Mouse (Mus musculus) MEL (cell line): ENCODE results near the gene Ensa. TPM values are rescaled to one million over a fixed set of nuclear protein-coding genes. Genes with fewer than 3 reads are reported as not detected.
A peak's percentile ranks its signal among the peaks of the same experiment; 100 is the strongest.

Experiments
- DNase-seq: peaks from one replicate; pipeline ENCODE4 v3.0.0; 2011; ENCODE audit warnings: low read depth, low spot score
- H3K27ac ChIP-seq: 2 replicates; pipeline ENCODE4 v1.5.1; 2012; ENCODE audit warnings: low read depth, mild to moderate bottlenecking, control low read depth, low read length, moderate library complexity; ENCODE audit not compliant: control insufficient read depth
- H3K27me3 ChIP-seq, 2 experiments: fragments of 150-350 bp in 1 of 2; sonication (generic) in 1 of 2; 2 replicates each; pipeline ENCODE4 v1.6.1; 2012; ENCODE audit warnings: low read length in 2 of 2, mild to moderate bottlenecking in 2 of 2, improper control_type of control experiment in 1 of 2, moderate library complexity in 1 of 2; ENCODE audit not compliant: insufficient read depth in 2 of 2, control insufficient read depth in 1 of 2
- H3K36me3 ChIP-seq, 2 experiments: 2 replicates each; pipeline ENCODE4 v1.6.1; 2012 to 2014; ENCODE audit warnings: low read length in 2 of 2, improper control_type of control experiment in 1 of 2, inconsistent platforms in 1 of 2, mild to moderate bottlenecking in 1 of 2; ENCODE audit not compliant: insufficient read depth in 2 of 2, control insufficient read depth in 1 of 2
- H3K4me1 ChIP-seq, 2 experiments: fragments of 150-350 bp in 1 of 2; sonication (generic) in 1 of 2; 2 replicates each; pipeline ENCODE4 v1.6.1; 2012; ENCODE audit warnings: low read length in 2 of 2, improper control_type of control experiment in 1 of 2, mild to moderate bottlenecking in 1 of 2; ENCODE audit not compliant: insufficient read depth in 2 of 2, control insufficient read depth in 1 of 2
- H3K4me3 ChIP-seq, 2 experiments: fragments of 150-350 bp in 1 of 2; sonication (generic) in 1 of 2; 2 replicates each; pipeline ENCODE4 v1.5.1; 2012; ENCODE audit warnings: low read depth in 2 of 2, low read length in 2 of 2, mild to moderate bottlenecking in 2 of 2, moderate library complexity in 2 of 2, control low read depth in 1 of 2, improper control_type of control experiment in 1 of 2; ENCODE audit not compliant: control insufficient read depth in 1 of 2, insufficient read depth in 1 of 2
- H3K79me2 ChIP-seq: 2 replicates; pipeline ENCODE4 v1.6.1; 2012; ENCODE audit warnings: mild to moderate bottlenecking, low read length, moderate library complexity; ENCODE audit not compliant: control insufficient read depth, poor library complexity, insufficient read depth
- H3K9ac ChIP-seq: 2 replicates; pipeline ENCODE4 v1.6.1; 2012; ENCODE audit warnings: low read depth, mild to moderate bottlenecking, control low read depth, low read length, moderate library complexity; ENCODE audit not compliant: control insufficient read depth, poor library complexity, severe bottlenecking
- H3K9me3 ChIP-seq: fragments of 150-350 bp; sonication (generic); replicated peaks from 2 replicates; pipeline ENCODE4 v1.6.1; 2012; ENCODE audit warnings: mild to moderate bottlenecking, low read length, improper control_type of control experiment, moderate library complexity; ENCODE audit not compliant: insufficient read depth
- BHLHE40 ChIP-seq: IDR thresholded peaks from 2 replicates; pipeline ENCODE4 v1.6.1; 2012; ENCODE audit warnings: low read depth, mild to moderate bottlenecking, inconsistent platforms, low read length, improper control_type of control experiment, borderline replicate concordance
- CHD1 ChIP-seq: IDR thresholded peaks from 2 replicates; pipeline ENCODE4 v1.6.1; 2012; ENCODE audit warnings: low read depth, mild to moderate bottlenecking, inconsistent platforms, low read length, improper control_type of control experiment
- CHD2 ChIP-seq: IDR thresholded peaks from 2 replicates; pipeline ENCODE4 v1.6.1; 2011; ENCODE audit warnings: low read length, improper control_type of control experiment
- CTCF ChIP-seq, 3 experiments: IDR thresholded peaks in 2 of 3; conservative IDR thresholded peaks in 1 of 3; 2 replicates each; pipeline ENCODE4 v1.5.1; 2011 to 2012; ENCODE audit warnings: low read length in 3 of 3, low read depth in 2 of 3, mild to moderate bottlenecking in 2 of 3, improper control_type of control experiment in 1 of 3, inconsistent platforms in 1 of 3, mixed read lengths in 1 of 3, moderate library complexity in 1 of 3; ENCODE audit not compliant: control insufficient read depth in 1 of 3, insufficient read depth in 1 of 3, poor library complexity in 1 of 3, severe bottlenecking in 1 of 3
- E2F4 ChIP-seq: IDR thresholded peaks from 2 replicates; pipeline ENCODE4 v1.6.1; 2011; ENCODE audit warnings: low read depth, low read length, improper control_type of control experiment, borderline replicate concordance
- ELF1 ChIP-seq: IDR thresholded peaks from 2 replicates; pipeline ENCODE4 v1.6.1; 2014; ENCODE audit warnings: low read depth, mild to moderate bottlenecking, inconsistent platforms, low read length, improper control_type of control experiment, moderate library complexity
- EP300 ChIP-seq, 2 experiments: IDR thresholded peaks; 2 replicates each; pipeline ENCODE4 v1.6.1; 2011; ENCODE audit warnings: improper control_type of control experiment in 2 of 2, low read length in 2 of 2, low read depth in 1 of 2, mild to moderate bottlenecking in 1 of 2
- HCFC1 ChIP-seq: IDR thresholded peaks from 2 replicates; pipeline ENCODE4 v1.6.1; 2012; ENCODE audit warnings: low read depth, mild to moderate bottlenecking, inconsistent platforms, low read length, improper control_type of control experiment, moderate library complexity
- JUND ChIP-seq: IDR thresholded peaks from 2 replicates; pipeline ENCODE4 v1.6.1; 2011; ENCODE audit warnings: low read depth, mild to moderate bottlenecking, improper control_type of control experiment, low read length
- MAFK ChIP-seq: IDR thresholded peaks from 2 replicates; pipeline ENCODE4 v1.6.1; 2011; ENCODE audit warnings: low read depth, mild to moderate bottlenecking, low read length, improper control_type of control experiment, borderline replicate concordance
- MEF2A ChIP-seq: IDR thresholded peaks from 2 replicates; pipeline ENCODE4 v1.6.1; 2014; ENCODE audit warnings: low read depth, mild to moderate bottlenecking, inconsistent platforms, low read length, improper control_type of control experiment; ENCODE audit not compliant: poor library complexity, insufficient replicate concordance, severe bottlenecking; ENCODE audit errors: extremely low read depth
- MXI1 ChIP-seq: IDR thresholded peaks from 2 replicates; pipeline ENCODE4 v1.6.1; 2011; ENCODE audit warnings: mild to moderate bottlenecking, low read depth, low read length, improper control_type of control experiment
- MYC ChIP-seq: IDR thresholded peaks from 2 replicates; pipeline ENCODE4 v1.6.1; 2011; ENCODE audit warnings: low read depth, mild to moderate bottlenecking, low read length, improper control_type of control experiment, moderate library complexity
- NELFE ChIP-seq: IDR thresholded peaks from 2 replicates; pipeline ENCODE4 v1.6.1; 2011; ENCODE audit warnings: low read depth, low read length, improper control_type of control experiment
- NRF1 ChIP-seq: IDR thresholded peaks from 2 replicates; pipeline ENCODE4 v1.6.1; 2014; ENCODE audit warnings: low read depth, mild to moderate bottlenecking, inconsistent platforms, low read length, improper control_type of control experiment, moderate library complexity; ENCODE audit not compliant: poor library complexity, insufficient read depth, severe bottlenecking
- POLR2A ChIP-seq, 2 experiments: IDR thresholded peaks; 2 replicates each; pipeline ENCODE4 v1.6.1; 2011 to 2012; ENCODE audit warnings: low read length in 2 of 2, mild to moderate bottlenecking in 2 of 2, control low read depth in 1 of 2, improper control_type of control experiment in 1 of 2, low read depth in 1 of 2, moderate library complexity in 1 of 2; ENCODE audit not compliant: control insufficient read depth in 1 of 2, insufficient read depth in 1 of 2, poor library complexity in 1 of 2
- POLR2AphosphoS2 ChIP-seq: IDR thresholded peaks from 2 replicates; pipeline ENCODE4 v1.6.1; 2011; ENCODE audit warnings: low read length, improper control_type of control experiment
- POLR2AphosphoS5 ChIP-seq: IDR thresholded peaks from 2 replicates; pipeline ENCODE4 v1.6.1; 2012; ENCODE audit warnings: low read depth, borderline replicate concordance, mild to moderate bottlenecking, inconsistent platforms, low read length, moderate library complexity, mixed read lengths
- RCOR1 ChIP-seq: IDR thresholded peaks from 2 replicates; pipeline ENCODE4 v1.6.1; 2012; ENCODE audit warnings: low read depth, mild to moderate bottlenecking, inconsistent platforms, low read length, improper control_type of control experiment
- SIN3A ChIP-seq: IDR thresholded peaks from 2 replicates; pipeline ENCODE4 v1.6.1; 2012; ENCODE audit warnings: low read length, improper control_type of control experiment, inconsistent platforms
- USF1 ChIP-seq: IDR thresholded peaks from 2 replicates; pipeline ENCODE4 v1.6.1; 2014; ENCODE audit warnings: low read depth, mild to moderate bottlenecking, inconsistent platforms, low read length, improper control_type of control experiment, moderate library complexity
- USF2 ChIP-seq, 2 experiments: IDR thresholded peaks; 2 replicates each; pipeline ENCODE4 v1.6.1; 2011 to 2012; ENCODE audit warnings: improper control_type of control experiment in 2 of 2, low read length in 2 of 2, borderline replicate concordance in 1 of 2, inconsistent platforms in 1 of 2, low read depth in 1 of 2, mild to moderate bottlenecking in 1 of 2; ENCODE audit not compliant: insufficient read depth in 1 of 2
- ZC3H11A ChIP-seq: IDR thresholded peaks from 2 replicates; pipeline ENCODE4 v1.6.1; 2012; ENCODE audit warnings: low read depth, mild to moderate bottlenecking, inconsistent platforms, low read length, improper control_type of control experiment
- ZNF384 ChIP-seq: IDR thresholded peaks from 2 replicates; pipeline ENCODE4 v1.6.1; 2012; ENCODE audit warnings: low read depth, mild to moderate bottlenecking, inconsistent platforms, low read length, improper control_type of control experiment
- polyA plus RNA-seq, 2 experiments: library from polyadenylated mRNA; stranded (reverse) in 1 of 2; unstranded in 1 of 2; fragments of >175 nt in 1 of 2; fragments of >200 nt in 1 of 2; gene quantifications; 2 replicates each; pipeline versions ENCODE4 v1.2.1 to v1.2.4; 2012; ENCODE audit warnings: low replicate concordance in 2 of 2, low read depth in 1 of 2; ENCODE audit not compliant: insufficient read length in 2 of 2, insufficient read depth in 1 of 2, missing spikeins in 1 of 2
- total RNA-seq: library from RNA; depleted of rRNA; stranded (reverse); fragments of 300-350 nt; gene quantifications from 2 replicates; pipeline ENCODE4 v1.2.3, GENCODE M21; 2012

Ensa gene
- total and polyA plus RNA-seq, 3 experiments = 85.2 to 90.5 TPM; not detected in 1

GRCm38 (mm10) chr3:95672461-95672860 is 47.7 kb downstream of the Ensa start:
- Histone ChIP-seq H3K4me1 (peaks cover 36 to 53% of the 10 kb centered on the region in 2 experiments), H3K9me3 (no peaks in the 10 kb centered on the region), H3K4me3 (no peak overlapping the region), H3K27me3 (no peaks in the 10 kb centered on the region), H3K9ac (no peak overlapping the region), H3K36me3 (peaks cover 2 to 47% of the 10 kb centered on the region in 2 experiments; a peak in 3 of 4 replicates), H3K27ac (peak overlapping the region; percentile 93), H3K79me2 (peaks cover 37% of the 10 kb centered on the region)
- peak; percentile 45 for DNase-seq
- TF ChIP-seq ZNF384 (no peak), JUND (no peak), BHLHE40 (no peak), MXI1 (no peak), ELF1 (no peak), POLR2AphosphoS5 (no peak), HCFC1 (no peak), E2F4 (no peak), RCOR1 (no peak), POLR2A (IDR thresholded peaks at IDR 0.05; ENCODE audit: control insufficient read depth in 1 of 2, insufficient read depth in 1 of 2, low read depth in 1 of 2, low read length in 2 of 2, poor library complexity in 1 of 2) (no peak)

GRCm38 (mm10) chr3:95672861-95673706 is 48.3 kb downstream of the Ensa start:
- Histone ChIP-seq H3K4me3 (peak overlapping the region; percentile 48 to 51; a peak in 3 of 4 replicates), H3K27ac (peak overlapping the region; percentile 93), H3K4me1 (peaks cover 36 to 53% of the 10 kb centered on the region in 2 experiments), H3K79me2 (peaks cover 30% of the 10 kb centered on the region), H3K27me3 (no peaks in the 10 kb centered on the region), H3K9me3 (no peaks in the 10 kb centered on the region), H3K9ac (peak overlapping the region; percentile 75), H3K36me3 (peaks cover 2 to 47% of the 10 kb centered on the region in 2 experiments; a peak in 3 of 4 replicates)
- DNase-seq = peak; percentile 51
- TF ChIP-seq POLR2A (IDR thresholded peaks at IDR 0.05; ENCODE audit: control insufficient read depth in 1 of 2, insufficient read depth in 1 of 2, low read depth in 1 of 2, low read length in 2 of 2, poor library complexity in 1 of 2) (no peak), CTCF (IDR thresholded peaks at IDR 0.05 in 2 of 3, conservative IDR thresholded peaks at IDR 0.05 in 1 of 3; ENCODE audit: control insufficient read depth in 1 of 3, insufficient read depth in 1 of 3, low read depth in 2 of 3, low read length in 3 of 3, poor library complexity in 1 of 3, severe bottlenecking in 1 of 3) (no peak), HCFC1 (no peak), CHD2 (no peak), USF1 (no peak), ZC3H11A (no peak), BHLHE40 (no peak), MAFK (no peak), EP300 (IDR thresholded peaks at IDR 0.05; ENCODE audit: low read depth in 1 of 2, low read length in 2 of 2) (no peak), POLR2AphosphoS2 (no peak), SIN3A (no peak), POLR2AphosphoS5 (no peak), CHD1 (no peak), JUND (no peak), NRF1 (no peak), USF2 (IDR thresholded peaks at IDR 0.05; ENCODE audit: borderline replicate concordance in 1 of 2, insufficient read depth in 1 of 2, low read depth in 1 of 2, low read length in 2 of 2) (no peak), ZNF384 (no peak), MEF2A (no peak), NELFE (no peak), MYC (no peak)
